Comparison of ENCODE assay signal across 9 mouse cellular contexts in genomic region chrX:136068020-136068419, GRCm38 (mm10). TPM values are rescaled to one million over a fixed set of nuclear protein-coding genes. Genes with fewer than 3 reads are reported as not detected.
DNase-seq lines count a peak whose midpoint lies in the region; ATAC-seq and TF ChIP-seq lines count a peak whose summit lies in the region.
"Not testable (repeated sequence)": the region's sequence is repeated elsewhere in the genome, so short reads cannot be mapped to it uniquely, and the experiment has no call there.
"Had no signal": no experiment of that assay in that cellular context is flagged by ENCODE, and none has a peak within 500 bp of the region (broad histone marks: within the 10 kb centered on the region; RNA-seq: fewer than 3 reads in every experiment).

Gene Bex2, minus strand, starts transcription at chrX:136068236.

- H3K27me3 ChIP-seq in forebrain, postnatal 0 days (ENCODE audit: insufficient read depth, low read length); hindbrain, embryonic 15.5 days; liver, embryonic 16.5 days (ENCODE audit: control insufficient read depth, insufficient read depth, low read depth, low read length); neural tube, embryonic 13.5 days: not testable (repeated sequence)

- H3K27ac ChIP-seq in forebrain, postnatal 0 days (ENCODE audit: low read depth, low read length): peak within 1 kb of the TSS; percentile 83
- H3K27ac ChIP-seq in hindbrain, embryonic 15.5 days (replicated peaks): peak within 1 kb of the TSS; percentile 85
- H3K27ac ChIP-seq in liver, embryonic 16.5 days (ENCODE audit: low read length): not testable (repeated sequence)
- peak within 1 kb of the TSS; percentile 83 for H3K27ac ChIP-seq in neural tube, embryonic 13.5 days (replicated peaks)

- WGBS in forebrain, postnatal 0 days: 31% methylated on average over 10 of the region's 32 CpGs
- WGBS in hindbrain, embryonic 15.5 days: 29% methylated on average over 1 of the region's 32 CpGs
- no CpG with 5 or more reads among the region's 32 CpGs for WGBS in liver, embryonic 16.5 days (ENCODE audit: insufficient replicate concordance)
- no CpG with 5 or more reads among the region's 32 CpGs for WGBS in neural tube, embryonic 13.5 days

- peak; percentile 98 for ATAC-seq in common myeloid progenitor, adult 5-6 weeks (replicated peaks; ENCODE audit: low read depth, poor library complexity, severe bottlenecking)
- ATAC-seq in forebrain, postnatal 0 days: peak; percentile 96
- ATAC-seq in hindbrain, embryonic 15.5 days (ENCODE audit: low FRiP score, low read depth): peak; percentile 99
- peak; percentile 97 for ATAC-seq in liver, embryonic 16.5 days (ENCODE audit: low read depth)
- peak; percentile 98 for ATAC-seq in neural tube, embryonic 13.5 days (ENCODE audit: low read depth)

- H3K36me3 ChIP-seq in forebrain, postnatal 0 days (ENCODE audit: insufficient read depth); hindbrain, embryonic 15.5 days; liver, embryonic 16.5 days (ENCODE audit: control insufficient read depth, insufficient read depth); neural tube, embryonic 13.5 days: not testable (repeated sequence)

- peak within 1 kb of the TSS; percentile 58 for H3K9ac ChIP-seq in forebrain, postnatal 0 days
- H3K9ac ChIP-seq in hindbrain, embryonic 15.5 days: peak within 1 kb of the TSS; percentile 55
- not testable (repeated sequence) for H3K9ac ChIP-seq in liver, embryonic 16.5 days (ENCODE audit: low read depth, low read length)
- peak within 1 kb of the TSS; percentile 73 for H3K9ac ChIP-seq in neural tube, embryonic 13.5 days

- H3K9me3 ChIP-seq in forebrain, postnatal 0 days (ENCODE audit: low read length); hindbrain, embryonic 15.5 days; liver, embryonic 16.5 days (replicated peaks; ENCODE audit: control insufficient read depth, low read length); neural tube, embryonic 13.5 days: not testable (repeated sequence)

- not testable (repeated sequence) for H3K4me1 ChIP-seq in forebrain, postnatal 0 days (ENCODE audit: insufficient read depth); hindbrain, embryonic 15.5 days (replicated peaks); liver, embryonic 16.5 days (ENCODE audit: control insufficient read depth, low read depth, low read length); neural tube, embryonic 13.5 days (replicated peaks)

- peak within 1 kb of the TSS; percentile 41 for H3K4me3 ChIP-seq in forebrain, postnatal 0 days (ENCODE audit: low read depth, low read length)
- H3K4me3 ChIP-seq in hindbrain, embryonic 15.5 days: peak within 1 kb of the TSS; percentile 45
- H3K4me3 ChIP-seq in liver, embryonic 16.5 days (ENCODE audit: low read depth, low read length): peak within 1 kb of the TSS; percentile 38
- H3K4me3 ChIP-seq in neural tube, embryonic 13.5 days: peak within 1 kb of the TSS; percentile 45

- not testable (repeated sequence) for TF ChIP-seq CTCF in forebrain, postnatal 0 days (IDR thresholded peaks at IDR 0.05; ENCODE audit: low read depth)

- DNase-seq in adrenal gland, adult (ENCODE audit: inconsistent age in 2 of 2, low spot score in 1 of 2): peak; percentile 6 to 22
- not testable (repeated sequence) for DNase-seq in forebrain, postnatal 0 days; layer of hippocampus, postnatal 25 days (ENCODE audit: extremely low spot score in 1 of 2, low spot score in 1 of 2)
- peak; percentile 15 for DNase-seq in thymus, postnatal 25 days

- H3K4me2 ChIP-seq in forebrain, postnatal 0 days (ENCODE audit: low read depth): peak within 1 kb of the TSS; percentile 43
- peak within 1 kb of the TSS; percentile 55 for H3K4me2 ChIP-seq in hindbrain, embryonic 15.5 days
- peak within 1 kb of the TSS; percentile 24; the same call in 1 of the 2 replicates for H3K4me2 ChIP-seq in liver, embryonic 16.5 days (ENCODE audit: low read depth, low read length)
- H3K4me2 ChIP-seq in neural tube, embryonic 13.5 days: peak within 1 kb of the TSS; percentile 55

RNA-seq across cellular contexts. Expression of gene Bex2, which starts in this region (rescaled TPM):
- not detected in 2 replicates for total RNA-seq in common myeloid progenitor, adult 5-6 weeks (2017)
- total RNA-seq in forebrain, postnatal 0 days (2014; rRNA removed): 417 and 436 TPM in 2 replicates
- 952 and 965 TPM in 2 replicates for polyA plus RNA-seq in forebrain, postnatal 0 days (2015; fragmentation: Nextera tagmentation; extraction: Ambion mirVana)
- 704 and 736 TPM in 2 replicates for polyA plus RNA-seq in hindbrain, embryonic 15.5 days (2015; fragmentation: Nextera tagmentation; extraction: Ambion mirVana)
- 100 to 1,000 TPM; 365 to 377 TPM for total RNA-seq in layer of hippocampus, postnatal 25 days (2021)
- 160 and 181 TPM in 2 replicates for polyA plus RNA-seq in liver, embryonic 16.5 days (2015; fragmentation: Nextera tagmentation; extraction: Ambion mirVana)
- 590 and 592 TPM in 2 replicates for polyA plus RNA-seq in neural tube, embryonic 13.5 days (2015; fragmentation: Nextera tagmentation; extraction: Ambion mirVana)
- total RNA-seq: gastrocnemius, adult 18-20 months had no signal

Comparison
In these comparisons a context has a peak if more than half of its experiments do, and no peak if none do; other contexts are left out.
1. RNA of gene Bex2 (total RNA-seq): 417 to 436 TPM in forebrain, postnatal 0 days and 365 to 377 TPM in layer of hippocampus, postnatal 25 days; not detected in common myeloid progenitor, adult 5-6 weeks; every median in the first group is over 100 times any median in the second.
2. Peak in ATAC-seq in common myeloid progenitor, adult 5-6 weeks; RNA of the gene not detected or under 1 TPM.
3. Peak in every context shown above with its lines, with median percentiles within 50 percentile points of each other: ATAC-seq, H3K4me2 ChIP-seq and H3K4me3 ChIP-seq.